Mouse (Mus musculus): ENCODE measurements at regions not wholly inside any gene's neighbourhood (a gene's known extent, or its start where the extent isn't known, plus 50 kb on each side); places are given as distances from the start of the nearest gene placed in this dataset. TPM values are rescaled to one million over a fixed set of nuclear protein-coding genes. Genes with fewer than 3 reads are reported as not detected.

DNA sequence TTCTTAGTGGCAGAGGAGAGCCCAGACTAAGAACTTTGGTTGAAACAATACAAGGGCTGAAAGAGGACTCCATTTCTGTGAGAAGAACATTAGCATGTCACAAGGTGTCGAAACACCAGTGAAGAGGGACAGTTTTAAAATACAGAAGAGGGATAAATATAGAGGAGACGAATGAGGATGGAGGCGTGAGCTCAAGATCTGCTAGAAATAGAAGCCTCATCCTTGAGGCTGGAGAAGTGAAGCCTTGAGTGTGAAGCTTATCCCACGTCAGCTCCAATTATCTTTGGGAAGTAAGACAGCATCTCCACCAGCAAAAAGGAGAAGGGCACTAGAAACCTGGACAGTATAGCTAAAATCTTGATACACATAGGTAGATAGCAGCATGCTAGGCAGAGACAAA is 566.8 kb downstream of the Utrn start:
- H3K36me3 ChIP-seq = no peaks in the 10 kb centered on the region
- H3K4me3 ChIP-seq = no peak overlapping the region
- H3K4me1 ChIP-seq (replicated peaks) = no peaks in the 10 kb centered on the region
- 87% methylated on average over 4 of the region's 4 CpGs for WGBS
- no peak for ATAC-seq (ENCODE audit: low FRiP score, low read depth)
- no peak overlapping the region for H3K27ac ChIP-seq (replicated peaks)
- no peaks in the 10 kb centered on the region for H3K9me3 ChIP-seq
- no peak overlapping the region for H3K4me2 ChIP-seq
- H3K27me3 ChIP-seq = no peaks in the 10 kb centered on the region
- no peak overlapping the region for H3K9ac ChIP-seq

DNA sequence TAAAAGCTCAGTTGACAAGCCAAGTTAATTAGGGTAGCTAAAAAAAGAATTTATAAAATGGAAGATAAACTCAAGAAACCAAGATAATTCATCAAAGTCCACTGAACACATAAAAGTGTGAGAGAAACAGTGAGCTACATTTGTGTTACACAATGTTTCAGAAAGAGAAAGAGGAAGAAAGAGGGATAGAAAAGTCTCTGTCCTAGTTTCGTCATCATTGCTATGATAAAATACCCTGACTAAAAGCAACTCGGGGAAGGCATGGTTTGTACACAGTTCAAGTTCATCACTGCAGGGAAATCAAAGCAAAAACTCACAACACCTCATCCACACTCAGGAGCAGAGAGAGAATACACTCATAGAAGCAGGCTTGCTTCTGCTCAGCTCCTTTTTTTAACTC is 548.9 kb downstream of the Utrn start:
- no peak overlapping the region for H3K4me3 ChIP-seq
- no peak for ATAC-seq (ENCODE audit: low FRiP score, low read depth)
- no peaks in the 10 kb centered on the region for H3K9me3 ChIP-seq
- H3K27me3 ChIP-seq = no peaks in the 10 kb centered on the region
- 93% methylated on average over 2 of the region's 2 CpGs for WGBS
- H3K36me3 ChIP-seq = no peaks in the 10 kb centered on the region
- no peaks in the 10 kb centered on the region for H3K4me1 ChIP-seq (replicated peaks)
- no peak overlapping the region for H3K9ac ChIP-seq
- H3K4me2 ChIP-seq = no peak overlapping the region
- no peak overlapping the region for H3K27ac ChIP-seq (replicated peaks)

Small RNA genes in the stretch of these regions (microRNA-seq; reads per million reads assigned to microRNA genes)
- not detected for gene Gm22194

Data from hindbrain, embryonic 15.5 days (tissue).